Mouse (Mus musculus): ENCODE data around the gene Hoxd10.

DNA sequence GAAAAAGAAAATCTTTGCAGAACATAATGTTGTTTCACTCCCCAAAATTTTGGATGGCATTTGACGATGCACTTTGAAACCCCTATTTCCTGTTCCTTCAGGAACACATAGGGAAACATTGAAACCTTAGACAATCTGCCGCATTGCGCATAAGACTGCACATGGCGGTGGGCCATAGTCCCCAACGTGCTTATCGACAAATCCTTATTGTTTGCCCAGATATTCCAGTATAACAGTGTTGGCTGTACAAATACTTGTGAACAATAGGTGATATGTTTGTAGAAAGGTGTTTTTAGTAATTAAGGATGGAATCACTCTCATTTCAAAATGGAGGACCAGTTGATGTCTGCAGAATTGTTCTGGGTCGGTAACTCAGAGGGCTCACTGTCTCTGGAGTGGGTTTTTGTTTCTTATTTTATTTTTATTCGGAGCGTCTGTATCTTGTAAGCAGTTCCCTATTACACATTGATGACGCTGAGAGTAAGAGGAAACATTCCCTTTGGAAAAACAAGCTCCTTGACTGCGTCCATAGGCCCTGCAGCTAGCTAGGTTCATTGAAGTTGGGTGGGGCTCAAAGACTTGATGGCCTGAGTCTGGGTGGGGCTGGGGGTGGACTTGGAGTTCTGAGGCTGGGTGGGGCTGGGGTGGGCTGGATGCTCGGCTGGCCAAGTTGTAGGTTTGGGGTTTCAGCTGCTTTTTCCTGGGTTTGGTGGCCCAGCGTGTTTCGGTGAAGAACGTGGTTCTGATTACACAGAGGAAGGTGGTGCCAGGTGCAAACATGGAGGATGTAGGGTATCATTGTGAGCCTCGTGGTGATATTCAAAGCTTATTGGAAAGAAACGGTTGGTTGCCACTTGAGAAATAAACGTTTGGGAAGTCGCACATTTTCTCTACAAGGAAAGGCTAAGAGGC, 21.8 kb downstream of the Hoxd10 start:
- TF ChIP-seq IRF4 (IDR thresholded peaks at IDR 0.05; ENCODE audit: low read depth, low read length) (no peak), NRF1 (IDR thresholded peaks at IDR 0.05; ENCODE audit: low read depth, low read length) (no peak), JUN (IDR thresholded peaks at IDR 0.05; ENCODE audit: insufficient read depth, low read depth, low read length) (no peak), CTCF (conservative IDR thresholded peaks at IDR 0.05 in 1 of 2, IDR thresholded peaks at IDR 0.05 in 1 of 2; ENCODE audit: low read depth in 2 of 2, low read length in 2 of 2) (no peak), HCFC1 (IDR thresholded peaks at IDR 0.05; ENCODE audit: low read depth, low read length) (no peak), ZC3H11A (IDR thresholded peaks at IDR 0.05; ENCODE audit: low read depth, low read length) (no peak), POLR2A (IDR thresholded peaks at IDR 0.05; ENCODE audit: low read depth, low read length) (no peak), SMC3 (IDR thresholded peaks at IDR 0.05; ENCODE audit: low read depth, low read length) (no peak), ZMIZ1 (IDR thresholded peaks at IDR 0.05; ENCODE audit: low read depth, low read length) (no peak), E2F4 (IDR thresholded peaks at IDR 0.05; ENCODE audit: insufficient replicate concordance, low read depth, low read length) (no peak), RAD21 (IDR thresholded peaks at IDR 0.05; ENCODE audit: low read depth, low read length) (no peak)
